Mouse (Mus musculus) liver, adult 2 months (tissue): ENCODE results near the gene Schip1. TPM values are rescaled to one million over a fixed set of nuclear protein-coding genes. Genes with fewer than 3 reads are reported as not detected.

Experiments
- DNase-seq: peaks from one replicate; pipeline ENCODE4 v3.0.0-alpha.2; 2011; ENCODE audit warnings: low read depth, low spot score; ENCODE audit errors: extremely low read depth
- H3K27ac ChIP-seq: fragments of 200-500 bp; replicated peaks from 2 replicates; pipeline ENCODE4 v1.5.1; 2012; ENCODE audit warnings: low read depth, mild to moderate bottlenecking, control low read depth, inconsistent platforms, low read length; ENCODE audit not compliant: insufficient read depth
- H3K27me3 ChIP-seq: fragments of 200-500 bp; 2 replicates; pipeline ENCODE4 v1.6.1; 2012; ENCODE audit warnings: mild to moderate bottlenecking, moderate library complexity, low read length, inconsistent platforms; ENCODE audit not compliant: control insufficient read depth, insufficient read depth
- H3K36me3 ChIP-seq: fragments of 200-500 bp; 2 replicates; pipeline ENCODE4 v1.6.1; 2012; ENCODE audit warnings: low read length, inconsistent platforms; ENCODE audit not compliant: control insufficient read depth, insufficient read depth
- H3K4me1 ChIP-seq: fragments of 200-500 bp; 2 replicates; pipeline ENCODE4 v1.6.1; 2011; ENCODE audit warnings: low read length; ENCODE audit not compliant: control insufficient read depth, insufficient read depth
- H3K4me3 ChIP-seq: fragments of 200-500 bp; 2 replicates; pipeline ENCODE4 v1.5.1; 2011; ENCODE audit warnings: low read depth, mild to moderate bottlenecking, control low read depth, low read length, moderate library complexity; ENCODE audit not compliant: insufficient read depth
- H3K79me2 ChIP-seq: fragments of 200-500 bp; 2 replicates; pipeline ENCODE4 v1.6.1; 2012; ENCODE audit warnings: inconsistent platforms, mild to moderate bottlenecking, low read length, moderate library complexity; ENCODE audit not compliant: control insufficient read depth, insufficient read depth
- H3K9ac ChIP-seq: fragments of 200-500 bp; 2 replicates; pipeline ENCODE4 v1.6.1; 2012; ENCODE audit warnings: low read depth, mild to moderate bottlenecking, control low read depth, inconsistent platforms, low read length
- CTCF ChIP-seq: fragments of 200-500 bp; IDR thresholded peaks from 2 replicates; pipeline ENCODE4 v1.5.1; 2011; ENCODE audit warnings: low read depth, low read length, control low read depth
- POLR2A ChIP-seq: fragments of 200-500 bp; IDR thresholded peaks from 2 replicates; pipeline ENCODE4 v1.6.1; 2011; ENCODE audit warnings: low read length, control low read depth; ENCODE audit not compliant: insufficient read depth; ENCODE audit errors: extremely low read depth
- WGBS: fragments of 180-500 bp; shearing (Covaris S2); methylation state at CpG from one replicate; pipeline ENCODE4 v1.1.7; 2018; 5-methylcytosine and 5-hydroxymethylcytosine counted together
- polyA plus RNA-seq: library from polyadenylated mRNA; depleted of rRNA; stranded (reverse); fragments of >200 nt; gene quantifications from 2 replicates; pipeline ENCODE4 v1.2.3, GENCODE M21; 2012
- total RNA-seq: library from RNA; depleted of rRNA; stranded (reverse); fragments of >200 nt; gene quantifications from 2 replicates; pipeline ENCODE4 v1.2.3, GENCODE M21; 2014

Schip1 gene
- total and polyA plus RNA-seq, 2 experiments = 0.48 to 1.6 TPM

DNA sequence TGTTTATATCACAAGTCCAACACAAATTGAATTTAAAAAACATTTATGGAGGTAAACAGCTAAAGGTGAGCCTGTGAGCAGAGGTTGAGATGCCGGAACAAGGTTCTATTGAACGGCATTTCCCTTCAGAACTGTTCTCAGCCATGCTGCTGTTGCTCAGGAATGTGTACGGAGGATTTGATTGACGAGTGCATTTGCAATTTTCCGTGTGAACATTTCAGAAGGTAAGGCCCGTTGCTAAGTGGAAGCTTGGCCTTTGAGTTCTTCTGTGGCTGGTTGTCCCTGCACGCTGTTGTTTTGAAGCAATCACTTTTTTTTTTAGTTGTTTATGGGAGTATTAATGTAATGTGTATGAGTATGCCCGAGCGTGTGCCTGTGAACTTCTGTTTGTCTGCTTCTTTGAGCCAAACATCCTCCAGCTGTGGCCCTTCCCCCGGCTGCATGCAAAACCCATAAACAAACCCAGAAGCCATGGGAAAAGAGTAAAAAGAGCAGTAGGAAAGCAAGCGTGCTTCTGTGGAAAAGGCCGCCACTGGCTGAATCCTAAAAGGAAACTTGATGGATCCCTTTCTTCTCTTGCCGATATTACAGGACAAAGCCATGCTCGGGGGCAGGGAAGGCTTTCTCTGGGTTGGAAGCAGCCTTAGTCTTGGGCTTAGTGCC, 518.6 kb downstream of the Schip1 start:
- Histone ChIP-seq H3K4me1 (no peaks in the 10 kb centered on the region), H3K36me3 (no peaks in the 10 kb centered on the region), H3K27me3 (no peaks in the 10 kb centered on the region), H3K79me2 (no peaks in the 10 kb centered on the region), H3K4me3 (no peak overlapping the region), H3K9ac (no peak overlapping the region), H3K27ac (0 out of 2 replicates have a peak overlapping the region, but pooled peaks have one; percentile 10)
- no peak for DNase-seq
- 44% methylated on average over 14 of the region's 14 CpGs for WGBS
- TF ChIP-seq CTCF (no peak), POLR2A (no peak)

DNA sequence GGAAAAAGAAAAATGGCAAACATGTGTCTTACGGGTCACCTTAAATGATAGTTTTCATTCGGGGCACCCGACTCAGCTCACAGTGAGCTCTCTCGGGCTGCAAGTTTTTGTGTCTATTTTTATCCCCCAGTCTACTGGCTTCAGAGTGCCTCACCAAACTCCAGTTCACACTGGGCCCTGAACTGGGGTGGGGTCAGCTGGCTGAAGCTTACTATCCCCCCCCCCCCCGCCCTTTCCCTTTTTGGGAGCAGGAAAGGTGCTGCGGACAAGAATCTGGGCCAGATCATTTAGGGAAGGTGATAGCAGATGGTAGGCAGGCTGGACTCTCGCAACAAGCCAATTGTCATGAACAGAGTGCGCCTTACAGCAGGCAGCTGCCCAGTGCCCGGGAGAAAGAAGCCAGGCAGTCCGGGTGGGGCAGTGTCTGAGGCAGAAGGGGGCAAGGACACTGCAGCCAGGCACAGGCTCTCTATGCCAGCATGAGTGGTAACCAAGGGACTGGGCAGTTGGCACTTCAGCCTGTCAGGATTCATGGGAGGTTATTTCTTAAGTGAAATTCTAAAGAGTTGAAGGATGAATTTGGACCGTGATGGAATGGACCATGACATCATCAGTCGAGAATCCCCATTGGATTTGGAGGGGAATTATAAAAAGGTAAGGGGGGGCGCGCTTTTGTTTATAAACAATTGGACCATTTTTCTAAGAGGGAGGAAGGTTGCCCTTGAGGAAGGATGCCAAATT, 519.3 kb downstream of the Schip1 start:
- Histone ChIP-seq H3K4me1 (no peaks in the 10 kb centered on the region), H3K27ac (no peak overlapping the region), H3K27me3 (no peaks in the 10 kb centered on the region), H3K36me3 (no peaks in the 10 kb centered on the region), H3K79me2 (no peaks in the 10 kb centered on the region), H3K4me3 (no peak overlapping the region), H3K9ac (no peak overlapping the region)
- WGBS = 80% methylated on average over 14 of the region's 14 CpGs
- TF ChIP-seq POLR2A (no peak), CTCF (no peak)
- no peak for DNase-seq

DNA sequence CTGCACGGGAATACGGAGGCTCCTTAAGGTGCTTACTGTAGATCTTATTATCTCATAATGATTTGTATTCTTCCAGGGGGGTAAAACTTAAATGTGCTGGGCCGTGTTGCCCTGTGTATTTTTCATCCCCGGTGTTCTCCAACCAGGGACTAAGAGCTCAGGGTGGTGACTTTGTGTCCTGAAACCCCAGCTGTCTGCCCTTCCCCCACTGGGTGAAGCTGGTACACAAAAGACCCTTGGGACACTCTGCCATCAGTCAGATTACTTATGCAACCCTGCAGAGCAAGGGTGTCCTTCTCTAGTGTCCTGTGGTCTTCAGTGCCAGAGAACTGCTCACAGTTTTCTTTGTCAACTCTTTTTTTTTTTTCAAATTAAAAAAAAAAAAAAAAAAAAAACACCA, 520.6 kb downstream of the Schip1 start:
- 91% methylated on average over 4 of the region's 4 CpGs for WGBS
- TF ChIP-seq POLR2A (no peak), CTCF (no peak)
- Histone ChIP-seq H3K79me2 (no peaks in the 10 kb centered on the region), H3K36me3 (no peaks in the 10 kb centered on the region), H3K4me1 (no peaks in the 10 kb centered on the region), H3K9ac (no peak overlapping the region), H3K4me3 (no peak overlapping the region), H3K27me3 (no peaks in the 10 kb centered on the region), H3K27ac (no peak overlapping the region)
- no peak for DNase-seq

DNA sequence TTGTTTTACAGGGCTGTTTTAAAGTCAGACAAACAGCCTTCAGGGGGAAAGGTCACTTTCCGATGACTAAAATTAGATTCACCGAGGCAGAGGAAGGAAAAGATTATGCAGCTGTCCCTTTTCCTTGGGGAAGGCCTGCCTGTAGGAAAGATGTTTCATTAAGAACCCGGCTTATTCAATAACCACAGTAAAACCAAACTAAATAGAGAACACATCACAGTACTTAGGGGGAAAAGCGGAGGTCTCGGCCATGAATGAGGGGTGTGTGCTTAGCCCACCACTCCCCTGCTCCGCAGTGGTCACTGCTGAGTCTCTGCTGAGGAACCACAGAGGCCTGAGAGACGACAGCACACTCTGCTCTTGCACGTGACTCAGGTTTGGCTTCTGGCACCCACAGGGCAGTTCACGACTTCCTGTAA, 522.1 kb downstream of the Schip1 start:
- TF ChIP-seq CTCF (no peak), POLR2A (no peak)
- no peaks in the 10 kb centered on the region for H3K27me3 ChIP-seq
- H3K9ac ChIP-seq = no peak overlapping the region
- H3K79me2 ChIP-seq = no peaks in the 10 kb centered on the region
- H3K36me3 ChIP-seq = no peaks in the 10 kb centered on the region
- 58% methylated on average over 9 of the region's 9 CpGs for WGBS
- no peaks in the 10 kb centered on the region for H3K4me1 ChIP-seq
- DNase-seq = no peak
- no peak overlapping the region; the same call in 1 of the 2 replicates for H3K27ac ChIP-seq
- H3K4me3 ChIP-seq = no peak overlapping the region

DNA sequence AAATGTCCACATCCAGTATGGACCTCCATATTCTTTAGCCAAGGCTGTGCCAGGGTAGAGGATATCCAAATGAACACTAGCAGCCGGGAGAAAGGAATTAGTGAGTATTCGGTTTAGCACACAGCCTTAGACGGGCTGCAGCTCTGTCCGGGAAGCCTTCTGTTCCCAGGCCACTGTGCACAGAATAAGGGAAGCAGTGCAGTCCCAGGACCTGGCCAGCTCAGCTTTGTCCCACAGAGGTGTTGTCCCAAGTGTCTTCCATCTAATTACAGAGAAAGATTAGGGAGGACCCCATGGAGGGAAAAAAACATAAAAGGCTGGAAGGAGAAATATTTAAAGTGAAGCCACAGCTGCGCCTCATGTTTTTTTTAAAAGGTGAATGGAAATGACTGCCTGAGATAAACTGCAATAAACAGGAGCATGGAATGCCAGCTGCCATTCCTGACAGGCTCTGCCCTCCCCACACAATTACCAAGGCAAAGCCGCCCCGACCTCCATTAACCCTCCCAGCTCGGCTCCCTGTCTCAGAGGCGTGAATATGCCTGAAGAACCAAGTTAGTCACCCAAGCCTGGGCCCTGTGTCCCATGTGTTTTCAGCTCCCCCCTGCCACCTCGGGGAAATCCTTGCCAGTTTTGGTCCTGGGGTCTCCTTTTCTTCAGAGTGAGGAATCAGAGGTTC, 523.1 kb downstream of the Schip1 start:
- Histone ChIP-seq H3K79me2 (no peaks in the 10 kb centered on the region), H3K4me1 (peaks cover 2% of the 10 kb centered on the region; the same call in 1 of the 2 replicates), H3K9ac (no peak overlapping the region), H3K36me3 (no peaks in the 10 kb centered on the region), H3K27ac (no peak overlapping the region), H3K4me3 (no peak overlapping the region), H3K27me3 (no peaks in the 10 kb centered on the region)
- no peak for TF ChIP-seq CTCF
- no peak for TF ChIP-seq POLR2A
- WGBS = 88% methylated on average over 10 of the region's 10 CpGs
- DNase-seq = no peak
